Mouse (Mus musculus): ENCODE measurements around the gene Nr2e1.

GRCm38 (mm10) chr10:42518363-42518762, 65.1 kb downstream of the Nr2e1 start:
- TF ChIP-seq NELFE (IDR thresholded peaks at IDR 0.05; ENCODE audit: low read depth, low read length) (no peak), ZKSCAN1 (IDR thresholded peaks at IDR 0.05; ENCODE audit: low read depth, low read length) (no peak), GATA1 (IDR thresholded peaks at IDR 0.05; ENCODE audit: low read depth, low read length) (0 out of 2 replicates have a peak, but pooled peaks have one; percentile 18), TCF12 (IDR thresholded peaks at IDR 0.05; ENCODE audit: low read depth, low read length) (peak; percentile 47), MAX (IDR thresholded peaks at IDR 0.05; ENCODE audit: low read length) (no peak), CTCF (IDR thresholded peaks at IDR 0.05 in 2 of 3, conservative IDR thresholded peaks at IDR 0.05 in 1 of 3; ENCODE audit: control insufficient read depth in 1 of 3, insufficient read depth in 1 of 3, low read depth in 2 of 3, low read length in 3 of 3, poor library complexity in 1 of 3, severe bottlenecking in 1 of 3) (no peak), KAT2A (conservative IDR thresholded peaks at IDR 0.05; ENCODE audit: low read depth, low read length) (no peak), TBP (IDR thresholded peaks at IDR 0.05; ENCODE audit: low read depth, low read length) (no peak)
